Mouse (Mus musculus) C3H10T1/2 (cell line): ENCODE measurements around the gene Ctrb1. TPM values are rescaled to one million over a fixed set of nuclear protein-coding genes. Genes with fewer than 3 reads are reported as not detected.

Experiments
- polyA plus RNA-seq, 2 experiments: library from polyadenylated mRNA; unstranded; fragments of >200 nt; fragmentation: generic; extraction: Trizol; gene quantifications; one replicate each; pipeline ENCODE4 v1.2.1; 2012; ENCODE audit warnings: missing spikeins in 2 of 2

Gene Ctrb1
- under 1 TPM in 1 of 2 experiments, not detected in 1; 0.07 TPM for polyA plus RNA-seq

DNA sequence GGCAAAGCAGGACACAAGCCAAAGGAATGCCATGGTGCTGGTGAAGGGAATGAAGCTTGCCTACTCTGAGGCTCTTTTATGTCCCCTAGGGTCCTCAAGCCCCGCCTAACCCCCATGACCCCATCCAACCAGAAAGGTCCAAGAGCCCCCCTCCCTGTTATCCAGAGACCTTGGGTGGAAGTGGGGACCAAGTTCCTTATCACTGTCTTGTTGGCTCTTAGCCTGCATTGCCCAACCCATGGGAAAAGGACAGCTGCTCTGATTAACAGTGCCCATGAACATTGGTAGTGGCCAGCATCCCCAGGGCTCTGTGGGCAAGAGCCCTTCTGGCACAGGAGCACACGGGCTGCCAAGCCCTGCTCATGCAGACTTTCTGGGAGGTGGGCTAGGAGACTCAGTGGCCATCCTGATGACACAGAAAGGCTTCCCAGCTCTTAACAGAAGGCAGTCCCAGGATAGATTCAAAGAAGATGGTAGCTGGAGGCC lies at the start of gene Ctrb1:
Gene Ctrb1, minus strand, starts transcription at position 51 of the 486 bp plus-strand sequence.

DNA sequence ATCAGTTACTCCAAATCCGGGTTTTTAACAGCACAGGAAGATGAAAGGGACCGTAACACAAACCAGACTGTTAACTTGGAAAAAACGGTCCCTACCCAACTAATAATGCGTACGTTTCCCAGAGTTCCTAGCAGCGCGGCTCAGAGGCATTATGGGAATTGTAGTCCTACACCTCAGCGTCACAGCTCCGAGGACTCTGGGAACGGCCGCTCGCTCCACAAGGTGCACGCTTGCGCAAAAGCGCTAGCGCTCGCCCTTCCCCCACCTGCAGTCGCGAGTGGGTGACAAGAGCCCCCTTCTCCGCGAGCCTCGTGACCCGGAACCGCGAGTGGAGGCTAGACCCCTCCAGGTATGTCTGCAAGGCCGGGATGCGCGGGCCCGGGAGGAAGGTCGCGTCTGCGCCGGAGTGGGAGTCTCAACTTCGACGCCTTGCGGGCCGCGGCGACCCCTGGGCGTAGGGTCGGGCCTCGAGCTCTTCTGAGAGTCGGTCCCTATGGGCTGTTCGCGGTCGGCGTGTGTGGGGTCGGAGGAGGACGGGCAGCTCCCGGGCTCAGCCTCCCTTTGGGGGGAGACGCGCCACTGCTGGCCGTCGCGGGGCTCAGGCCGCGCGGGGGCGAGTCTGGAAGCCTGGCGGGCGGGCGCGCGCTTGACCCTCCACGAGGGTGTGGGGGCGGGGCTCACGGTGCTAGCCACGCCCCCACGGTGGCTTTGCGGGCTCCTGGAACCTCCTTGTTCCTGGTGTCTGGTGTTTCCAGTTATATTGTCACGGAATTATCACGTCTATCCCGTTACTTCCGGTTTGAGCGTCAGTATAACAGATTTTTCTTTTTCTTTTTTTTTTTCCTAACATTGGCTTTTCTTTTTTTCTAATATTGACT lies 47.3 kb downstream of the Ctrb1 start, which contains the start of gene Zfp1:
Gene Zfp1, plus strand, starts transcription at position 138 of the 878 bp plus-strand sequence.

Other genes with a start within 250 kb of the Ctrb1 start
- 1 to 10 TPM; 2.0 to 6.7 TPM for gene Wdr59, start 168.9 kb downstream of the Ctrb1 start, polyA plus RNA-seq
- 10 to 100 TPM; 31.6 to 39.4 TPM for gene Znrf1, start 154.9 kb downstream of the Ctrb1 start, polyA plus RNA-seq
- gene Ldhd, start 60.6 kb downstream of the Ctrb1 start, polyA plus RNA-seq = under 1 TPM; 0.02 to 0.26 TPM
- gene Zfp1, start 47.6 kb downstream of the Ctrb1 start, polyA plus RNA-seq = 1 to 10 TPM in 1 of 2 experiments, under 1 TPM in 1; 0.99 to 8.0 TPM
- 10 to 100 TPM; 41.6 to 58.1 TPM for gene Bcar1, start 52.8 kb upstream of the Ctrb1 start, polyA plus RNA-seq
- 10 to 100 TPM in 1 of 2 experiments, 1 to 10 TPM in 1; 8.8 to 68.7 TPM for gene Cfdp1, start 163.3 kb upstream of the Ctrb1 start, polyA plus RNA-seq
- 1 to 10 TPM in 1 of 2 experiments, under 1 TPM in 1; 0.23 to 1.2 TPM for gene Tmem170, start 185.7 kb upstream of the Ctrb1 start, polyA plus RNA-seq
- not detected for gene Chst5, start 219.4 kb upstream of the Ctrb1 start, polyA plus RNA-seq
- gene Tmem231, start 242.9 kb upstream of the Ctrb1 start, polyA plus RNA-seq = 10 to 100 TPM in 1 of 2 experiments, 1 to 10 TPM in 1; 2.0 to 17.6 TPM
- gene Gabarapl2, start 249.7 kb upstream of the Ctrb1 start, polyA plus RNA-seq = 10 to 100 TPM; 31.3 to 71.4 TPM